Comparison of ENCODE assay signal across 8 mouse cellular contexts in genomic region chr12:54545821-54546608, GRCm38 (mm10).
DNase-seq lines count a peak whose midpoint lies in the region; ATAC-seq and TF ChIP-seq lines count a peak whose summit lies in the region.

No protein-coding gene starts in this region.

- peaks cover 7% of the 10 kb centered on the region; the same call in 1 of the 2 replicates for H3K4me1 ChIP-seq in embryonic facial prominence, embryonic 10.5 days
- H3K4me1 ChIP-seq in kidney, embryonic 15.5 days, result peaks cover 5% of the 10 kb centered on the region
- no peaks in the 10 kb centered on the region for H3K4me1 ChIP-seq in limb, embryonic 14.5 days (ENCODE audit: control insufficient read depth, insufficient read depth, low read length)
- H3K4me1 ChIP-seq in neural tube, embryonic 11.5 days (ENCODE audit: control insufficient read depth, insufficient read depth, low read length), result no peaks in the 10 kb centered on the region

- peak overlapping the region; percentile 45 for H3K27ac ChIP-seq in embryonic facial prominence, embryonic 10.5 days (replicated peaks)
- H3K27ac ChIP-seq in kidney, embryonic 15.5 days, result no peak overlapping the region
- H3K27ac ChIP-seq in limb, embryonic 14.5 days (replicated peaks; ENCODE audit: low read depth, low read length), result no peak overlapping the region
- H3K27ac ChIP-seq in neural tube, embryonic 11.5 days (ENCODE audit: low read depth, low read length), result no peak overlapping the region

- no peaks in the 10 kb centered on the region for H3K27me3 ChIP-seq in embryonic facial prominence, embryonic 10.5 days (replicated peaks; ENCODE audit: low read depth, poor library complexity, severe bottlenecking)
- 0 out of 2 replicates have a peak, but pooled peaks cover 4% of the 10 kb centered on the region for H3K27me3 ChIP-seq in kidney, embryonic 15.5 days
- no peaks in the 10 kb centered on the region for H3K27me3 ChIP-seq in limb, embryonic 14.5 days (ENCODE audit: control insufficient read depth, insufficient read depth, low read length)
- no peaks in the 10 kb centered on the region for H3K27me3 ChIP-seq in neural tube, embryonic 11.5 days (ENCODE audit: control insufficient read depth, insufficient read depth, low read length)

- ATAC-seq in kidney, embryonic 15.5 days (replicated peaks; ENCODE audit: low FRiP score), result peak; percentile 62; the same call in 1 of the 2 replicates
- peak; percentile 65; the same call in 1 of the 2 replicates for ATAC-seq in limb, embryonic 14.5 days (ENCODE audit: low FRiP score, low read depth)
- ATAC-seq in neural tube, embryonic 11.5 days (ENCODE audit: insufficient read depth, low FRiP score, low TSS enrichment), result no peak

- H3K9me3 ChIP-seq in embryonic facial prominence, embryonic 10.5 days, result no peaks in the 10 kb centered on the region
- no peaks in the 10 kb centered on the region for H3K9me3 ChIP-seq in kidney, embryonic 15.5 days (replicated peaks)
- 0 out of 2 replicates have a peak, but pooled peaks cover 4% of the 10 kb centered on the region for H3K9me3 ChIP-seq in limb, embryonic 14.5 days (ENCODE audit: control insufficient read depth, low read length)
- H3K9me3 ChIP-seq in neural tube, embryonic 11.5 days (ENCODE audit: control insufficient read depth, low read length), result no peaks in the 10 kb centered on the region

- H3K4me2 ChIP-seq in kidney, embryonic 15.5 days, result peak overlapping the region; percentile 41
- no peak overlapping the region for H3K4me2 ChIP-seq in limb, embryonic 14.5 days (replicated peaks; ENCODE audit: low read depth, low read length, severe bottlenecking)
- peak overlapping the region; percentile 4; the same call in 1 of the 2 replicates for H3K4me2 ChIP-seq in neural tube, embryonic 11.5 days (ENCODE audit: low read depth)

- H3K9ac ChIP-seq in kidney, embryonic 15.5 days, result no peak overlapping the region
- H3K9ac ChIP-seq in limb, embryonic 14.5 days (ENCODE audit: low read depth, low read length, severe bottlenecking), result no peak overlapping the region
- no peak overlapping the region for H3K9ac ChIP-seq in neural tube, embryonic 11.5 days (ENCODE audit: low read length)

- 38% methylated on average over 16 of the region's 16 CpGs for WGBS in embryonic facial prominence, embryonic 10.5 days
- WGBS in kidney, embryonic 15.5 days, result 34% methylated on average over 16 of the region's 16 CpGs
- 41% methylated on average over 16 of the region's 16 CpGs for WGBS in limb, embryonic 14.5 days
- 32% methylated on average over 16 of the region's 16 CpGs for WGBS in neural tube, embryonic 11.5 days

- H3K4me3 ChIP-seq in embryonic facial prominence, embryonic 10.5 days, result no peak overlapping the region
- H3K4me3 ChIP-seq in kidney, embryonic 15.5 days (replicated peaks), result no peak overlapping the region
- no peak overlapping the region for H3K4me3 ChIP-seq in limb, embryonic 14.5 days (replicated peaks; ENCODE audit: low read length)
- no peak overlapping the region for H3K4me3 ChIP-seq in neural tube, embryonic 11.5 days (ENCODE audit: low read depth, low read length)

- no peak for TF ChIP-seq POLR2A in limb, embryonic 14.5 days (IDR thresholded peaks at IDR 0.05; ENCODE audit: borderline replicate concordance, extremely low read depth, insufficient read depth, insufficient read length)

- peak; percentile 54 for DNase-seq in CD4-positive helper T cell, adult 2 months (ENCODE audit: low read depth, low spot score)
- DNase-seq in adrenal gland, postnatal 14 days, result peak; percentile 83
- peak; percentile 86 for DNase-seq in embryonic facial prominence, embryonic 10.5 days (ENCODE audit: low spot score)
- peak; percentile 7 to 55 for DNase-seq in heart, adult 9 months (ENCODE audit: low spot score in 2 of 2)
- peak; percentile 82 for DNase-seq in limb, embryonic 14.5 days (ENCODE audit: low spot score)
- peak; percentile 84 for DNase-seq in neural tube, embryonic 11.5 days (ENCODE audit: low spot score)
- peak; percentile 49 for DNase-seq in testis, postnatal 14 days (ENCODE audit: low spot score)

- H3K36me3 ChIP-seq in embryonic facial prominence, embryonic 10.5 days (replicated peaks), result no peaks in the 10 kb centered on the region
- no peaks in the 10 kb centered on the region for H3K36me3 ChIP-seq in kidney, embryonic 15.5 days
- no peaks in the 10 kb centered on the region for H3K36me3 ChIP-seq in limb, embryonic 14.5 days (ENCODE audit: control insufficient read depth, insufficient read depth, low read length)
- no peaks in the 10 kb centered on the region for H3K36me3 ChIP-seq in neural tube, embryonic 11.5 days (ENCODE audit: control insufficient read depth, insufficient read depth, low read length)

Comparison
In these comparisons a context has a peak if more than half of its experiments do, and no peak if none do; other contexts are left out.
1. DNase-seq: peak in every context shown above with its lines; median percentile 86 in embryonic facial prominence, embryonic 10.5 days; 84 in neural tube, embryonic 11.5 days; 83 in adrenal gland, postnatal 14 days; 82 in limb, embryonic 14.5 days; 54 in CD4-positive helper T cell, adult 2 months; 49 in testis, postnatal 14 days; 31 in heart, adult 9 months.